Mouse (Mus musculus) liver, embryonic 15.5 days (tissue): ENCODE data around the gene Slco3a1. TPM values are rescaled to one million over a fixed set of nuclear protein-coding genes. Genes with fewer than 3 reads are reported as not detected.
A peak's percentile ranks its signal among the peaks of the same experiment; 100 is the strongest.

Experiments used
- ATAC-seq: fragments of 200-750 bp; cut with Nextera tagmentation; 2 replicates; pipeline ENCODE4 v1.8.0; 2017; ENCODE audit warnings: moderate number of reproducible peaks, mild to moderate bottlenecking, moderate library complexity; ENCODE audit not compliant: insufficient read depth
- H3K27ac ChIP-seq: fragments of 300-500 bp; sonication (generic); replicated peaks from 2 replicates; pipeline ENCODE4 v1.5.1; 2015; ENCODE audit warnings: mild to moderate bottlenecking, inconsistent platforms
- H3K27me3 ChIP-seq: fragments of 300-500 bp; sonication (generic); 2 replicates; pipeline ENCODE4 v1.6.1; 2015; ENCODE audit warnings: mild to moderate bottlenecking, inconsistent platforms
- H3K36me3 ChIP-seq: fragments of 300-500 bp; sonication (generic); replicated peaks from 2 replicates; pipeline ENCODE4 v1.6.1; 2015; ENCODE audit warnings: moderate library complexity, mild to moderate bottlenecking, inconsistent platforms
- H3K4me1 ChIP-seq: fragments of 300-500 bp; sonication (generic); replicated peaks from 2 replicates; pipeline ENCODE4 v1.6.1; 2015; ENCODE audit warnings: inconsistent platforms
- H3K4me2 ChIP-seq: fragments of 300-500 bp; sonication (generic); 2 replicates; pipeline ENCODE4 v1.6.1; 2015; ENCODE audit warnings: moderate library complexity, mild to moderate bottlenecking, inconsistent platforms
- H3K4me3 ChIP-seq: fragments of 300-500 bp; sonication (generic); replicated peaks from 2 replicates; pipeline ENCODE4 v1.5.1; 2015; ENCODE audit warnings: mild to moderate bottlenecking, inconsistent platforms
- H3K9ac ChIP-seq: fragments of 300-500 bp; sonication (generic); 2 replicates; pipeline ENCODE4 v1.6.1; 2015; ENCODE audit warnings: moderate library complexity, mild to moderate bottlenecking, inconsistent platforms
- H3K9me3 ChIP-seq: fragments of 300-500 bp; sonication (generic); replicated peaks from 2 replicates; pipeline ENCODE4 v1.6.1; 2016; ENCODE audit warnings: inconsistent platforms
- WGBS: fragments of 180-500 bp; shearing (Covaris S2); methylation state at CpG from one replicate; pipeline ENCODE4 v1.1.7; 2015; ENCODE audit warnings: mixed read lengths; ENCODE audit not compliant: insufficient replicate concordance; 5-methylcytosine and 5-hydroxymethylcytosine counted together
- polyA plus RNA-seq: library from polyadenylated mRNA; unstranded; fragments of >200 nt; fragmentation: Nextera tagmentation; extraction: Ambion mirVana; gene quantifications from 2 replicates; pipeline ENCODE4 v1.2.1, GENCODE M21; 2015

Slco3a1 gene
- polyA plus RNA-seq, result 1.2 and 1.3 TPM in 2 replicates

- peak; percentile 47 for ATAC-seq
- no peak within 1 kb of the TSS for H3K27ac ChIP-seq
- H3K9me3 ChIP-seq, result no peaks in the 10 kb centered on the region
- peak within 1 kb of the TSS; percentile 55 for H3K4me3 ChIP-seq
- H3K27me3 ChIP-seq, result peaks cover 51% of the 10 kb centered on the region
- H3K4me2 ChIP-seq, result peak within 1 kb of the TSS; percentile 73
- H3K9ac ChIP-seq, result no peak within 1 kb of the TSS; the same call in 1 of the 2 replicates
- no peaks in the 10 kb centered on the region for H3K36me3 ChIP-seq
- 1% methylated on average over 65 of the region's 66 CpGs for WGBS
- peaks cover 6% of the 10 kb centered on the region; the same call in 1 of the 2 replicates for H3K4me1 ChIP-seq
Observed at GRCm38 (mm10) chr7:74554608-74555311, at the start of gene Slco3a1. Gene Slco3a1 (minus strand): TSS chr7:74554780.

- no peak overlapping the region for H3K9ac ChIP-seq
- H3K4me3 ChIP-seq, result no peak overlapping the region
- H3K27me3 ChIP-seq, result no peaks in the 10 kb centered on the region
- ATAC-seq, result no peak
- no peaks in the 10 kb centered on the region for H3K36me3 ChIP-seq
- H3K9me3 ChIP-seq, result no peaks in the 10 kb centered on the region
- H3K27ac ChIP-seq, result no peak overlapping the region
- H3K4me2 ChIP-seq, result no peak overlapping the region
- 70% methylated on average over 5 of the region's 5 CpGs for WGBS
- no peaks in the 10 kb centered on the region for H3K4me1 ChIP-seq
Observed at GRCm38 (mm10) chr7:74600996-74601395, 46.4 kb upstream of the Slco3a1 start.

GRCm38 (mm10) chr7:74579411-74579810 is 24.8 kb upstream of the Slco3a1 start:
- H3K4me1 ChIP-seq, result no peaks in the 10 kb centered on the region
- no peak for ATAC-seq
- no peaks in the 10 kb centered on the region for H3K9me3 ChIP-seq
- H3K9ac ChIP-seq, result no peak overlapping the region
- H3K4me3 ChIP-seq, result no peak overlapping the region
- no peak overlapping the region for H3K4me2 ChIP-seq
- 68% methylated on average over 1 of the region's 1 CpGs for WGBS
- H3K36me3 ChIP-seq, result no peaks in the 10 kb centered on the region
- H3K27ac ChIP-seq, result no peak overlapping the region
- no peaks in the 10 kb centered on the region for H3K27me3 ChIP-seq

DNA sequence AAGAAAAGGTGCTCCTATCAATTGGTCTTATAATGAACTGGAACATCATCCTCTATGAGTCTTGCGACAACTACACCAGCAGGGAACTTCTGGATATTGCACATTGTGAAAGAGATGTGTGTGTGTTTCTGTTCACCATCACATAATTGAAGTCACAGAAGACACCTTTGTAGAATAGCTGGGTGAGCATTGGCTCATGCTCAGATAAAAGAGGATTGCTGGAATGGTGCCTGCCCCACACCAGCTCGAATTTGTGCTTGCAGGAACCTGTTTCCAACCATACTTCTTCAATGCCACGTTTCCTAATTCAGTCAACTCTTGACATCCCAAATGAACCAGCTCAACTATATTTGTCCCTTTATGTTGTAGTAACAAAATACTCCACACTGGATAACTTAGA is 21.1 kb upstream of the Slco3a1 start:
- Histone ChIP-seq H3K9ac (no peak overlapping the region), H3K27me3 (no peaks in the 10 kb centered on the region), H3K4me3 (no peak overlapping the region), H3K4me1 (no peaks in the 10 kb centered on the region), H3K36me3 (no peaks in the 10 kb centered on the region), H3K9me3 (no peaks in the 10 kb centered on the region), H3K4me2 (no peak overlapping the region), H3K27ac (no peak overlapping the region)
- 53% methylated on average over 3 of the region's 3 CpGs for WGBS
- no peak for ATAC-seq

GRCm38 (mm10) chr7:74555416-74555815 is 836 bp upstream of the Slco3a1 start:
- Histone ChIP-seq H3K4me1 (peaks cover 6% of the 10 kb centered on the region; the same call in 1 of the 2 replicates), H3K36me3 (no peaks in the 10 kb centered on the region), H3K4me3 (peak overlapping the region; percentile 55), H3K27me3 (peaks cover 51% of the 10 kb centered on the region), H3K9ac (no peak overlapping the region), H3K9me3 (no peaks in the 10 kb centered on the region), H3K4me2 (peak overlapping the region; percentile 73), H3K27ac (no peak overlapping the region)
- WGBS, result 11% methylated on average over 6 of the region's 6 CpGs
- no peak for ATAC-seq

DNA sequence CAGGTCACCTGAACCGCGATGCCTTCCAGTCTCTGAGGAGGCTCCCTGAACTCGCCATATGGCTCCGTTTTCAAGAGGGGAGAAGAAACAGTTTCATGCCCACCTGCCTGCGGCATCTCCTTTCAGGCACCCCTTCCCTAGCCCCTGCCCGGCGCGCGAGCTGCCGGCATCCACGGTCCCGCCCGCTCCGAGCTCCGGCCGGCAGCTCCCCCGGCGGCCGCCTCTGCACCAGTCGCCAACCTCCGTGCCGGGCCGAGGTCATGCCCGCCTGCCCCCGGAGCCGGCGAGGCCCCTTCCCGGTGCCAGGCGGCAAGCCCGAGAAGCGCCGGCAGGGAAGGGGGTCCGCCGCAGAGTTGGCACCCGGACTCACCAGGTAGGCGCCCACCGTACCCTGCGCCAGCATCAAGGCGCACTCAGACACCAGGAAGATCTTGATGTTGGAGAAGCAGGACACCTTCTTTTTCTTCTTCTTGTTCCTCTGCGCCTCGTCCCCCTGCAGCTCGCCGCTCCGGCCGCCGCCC is 479 bp downstream of the Slco3a1 start:
- H3K27me3 ChIP-seq, result peaks cover 51% of the 10 kb centered on the region
- H3K9ac ChIP-seq, result no peak overlapping the region
- H3K36me3 ChIP-seq, result no peaks in the 10 kb centered on the region
- peak overlapping the region; percentile 55 for H3K4me3 ChIP-seq
- WGBS, result under 1% methylated on average over 42 of the region's 46 CpGs
- peak overlapping the region; percentile 73 for H3K4me2 ChIP-seq
- H3K9me3 ChIP-seq, result no peaks in the 10 kb centered on the region
- no peak; the same call in 1 of the 2 replicates for ATAC-seq
- no peak overlapping the region for H3K27ac ChIP-seq
- H3K4me1 ChIP-seq, result peaks cover 6% of the 10 kb centered on the region; the same call in 1 of the 2 replicates

DNA sequence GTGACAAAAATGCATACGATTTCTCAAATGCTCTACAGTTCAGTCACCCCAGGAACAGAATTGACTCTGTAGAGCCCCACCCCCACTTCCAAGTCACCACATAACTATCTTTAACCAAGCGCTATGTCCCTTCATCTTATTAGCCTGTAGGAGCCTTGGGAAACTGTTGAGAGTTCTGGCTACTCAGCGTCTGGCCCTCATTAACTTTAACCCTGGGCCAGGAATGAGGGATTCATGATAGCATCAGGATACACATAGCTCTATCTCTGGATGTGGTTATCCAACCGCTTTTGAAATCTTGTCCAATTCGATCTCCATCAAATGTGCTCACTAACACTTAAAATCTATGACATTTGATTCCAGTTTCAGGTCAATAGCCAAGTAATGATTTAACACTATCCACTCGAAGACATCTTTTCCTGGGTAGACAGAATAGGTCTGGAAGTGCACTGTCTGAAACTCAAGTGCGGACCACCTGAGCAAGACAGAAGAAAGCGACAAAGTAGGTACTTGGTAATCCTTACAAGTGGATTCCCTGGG is 1.4 kb downstream of the Slco3a1 start:
- H3K4me2 ChIP-seq, result no peak overlapping the region
- 28% methylated on average over 8 of the region's 8 CpGs for WGBS
- peaks cover 6% of the 10 kb centered on the region; the same call in 1 of the 2 replicates for H3K4me1 ChIP-seq
- no peak for ATAC-seq
- no peak overlapping the region for H3K9ac ChIP-seq
- H3K27me3 ChIP-seq, result peaks cover 51% of the 10 kb centered on the region
- H3K36me3 ChIP-seq, result no peaks in the 10 kb centered on the region
- H3K9me3 ChIP-seq, result no peaks in the 10 kb centered on the region
- no peak overlapping the region for H3K27ac ChIP-seq
- peak overlapping the region; percentile 55; the same call in 1 of the 2 replicates for H3K4me3 ChIP-seq

DNA sequence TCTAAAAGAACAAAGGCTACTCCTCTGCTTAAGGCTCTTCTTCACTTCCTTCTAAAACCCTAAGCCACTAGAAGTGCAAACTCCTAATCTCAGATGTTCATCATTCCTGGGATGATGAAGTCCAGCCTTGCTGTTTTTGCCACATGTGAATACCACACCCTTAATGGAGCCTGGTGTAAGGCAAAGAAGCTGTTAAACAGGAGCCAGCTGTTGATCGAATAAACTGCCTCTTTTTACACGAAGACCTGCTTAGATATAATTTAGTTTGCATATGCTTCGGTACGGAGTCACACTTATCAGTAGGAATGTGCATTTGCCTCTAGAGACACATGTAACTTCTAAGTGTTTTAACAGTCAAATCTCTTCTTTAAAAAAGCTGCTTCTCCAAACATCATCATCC is 2.0 kb downstream of the Slco3a1 start:
- H3K27ac ChIP-seq, result no peak overlapping the region
- H3K9me3 ChIP-seq, result no peaks in the 10 kb centered on the region
- no peaks in the 10 kb centered on the region for H3K36me3 ChIP-seq
- H3K4me2 ChIP-seq, result no peak overlapping the region
- WGBS, result 24% methylated on average over 4 of the region's 4 CpGs
- ATAC-seq, result no peak
- H3K4me3 ChIP-seq, result no peak overlapping the region
- no peak overlapping the region for H3K9ac ChIP-seq
- peaks cover 51% of the 10 kb centered on the region for H3K27me3 ChIP-seq
- peaks cover 6% of the 10 kb centered on the region; the same call in 1 of the 2 replicates for H3K4me1 ChIP-seq

GRCm38 (mm10) chr7:74552000-74552358 is 2.6 kb downstream of the Slco3a1 start:
- no peak for ATAC-seq
- WGBS, result 17% methylated on average over 2 of the region's 2 CpGs
- Histone ChIP-seq H3K27me3 (peaks cover 51% of the 10 kb centered on the region), H3K27ac (no peak overlapping the region), H3K4me2 (no peak overlapping the region; the same call in 1 of the 2 replicates), H3K9ac (no peak overlapping the region), H3K4me1 (peaks cover 6% of the 10 kb centered on the region; the same call in 1 of the 2 replicates), H3K4me3 (no peak overlapping the region), H3K9me3 (no peaks in the 10 kb centered on the region), H3K36me3 (no peaks in the 10 kb centered on the region)

DNA sequence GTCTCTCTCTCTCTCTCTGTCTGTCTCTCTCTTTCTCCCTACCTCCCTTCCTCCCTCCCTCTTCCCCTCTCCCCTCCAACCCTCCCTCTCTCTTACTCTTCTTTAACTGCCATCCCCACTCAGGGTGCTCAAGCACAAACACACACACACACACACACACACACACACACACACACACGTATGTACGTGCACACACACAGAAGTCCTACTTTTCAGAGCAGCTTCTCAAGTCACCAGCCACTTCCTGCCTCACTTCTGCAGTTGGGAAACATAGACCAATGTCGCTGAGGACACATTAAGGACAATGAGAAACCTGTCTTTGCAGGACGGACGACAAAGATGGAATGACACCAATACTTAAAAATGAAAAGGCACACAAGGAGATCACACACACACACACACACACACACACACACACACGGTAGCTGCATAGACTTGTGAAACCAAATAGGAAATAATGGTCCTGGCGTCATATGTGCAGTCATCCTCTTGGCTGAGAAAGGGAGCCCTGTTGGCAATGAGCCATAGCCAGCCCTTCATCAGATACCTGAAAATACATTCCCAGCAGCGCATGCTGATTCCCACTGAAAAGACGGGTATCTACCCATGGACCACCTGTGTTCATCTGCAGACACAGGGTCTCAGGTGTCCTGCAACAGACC is 3.1 kb downstream of the Slco3a1 start:
- 34% methylated on average over 9 of the region's 9 CpGs for WGBS
- peaks cover 50% of the 10 kb centered on the region for H3K27me3 ChIP-seq
- H3K4me3 ChIP-seq, result no peak overlapping the region
- peaks cover 6% of the 10 kb centered on the region; the same call in 1 of the 2 replicates for H3K4me1 ChIP-seq
- no peaks in the 10 kb centered on the region for H3K36me3 ChIP-seq
- no peaks in the 10 kb centered on the region for H3K9me3 ChIP-seq
- H3K4me2 ChIP-seq, result no peak overlapping the region
- H3K9ac ChIP-seq, result no peak overlapping the region
- H3K27ac ChIP-seq, result no peak overlapping the region
- no peak for ATAC-seq

DNA sequence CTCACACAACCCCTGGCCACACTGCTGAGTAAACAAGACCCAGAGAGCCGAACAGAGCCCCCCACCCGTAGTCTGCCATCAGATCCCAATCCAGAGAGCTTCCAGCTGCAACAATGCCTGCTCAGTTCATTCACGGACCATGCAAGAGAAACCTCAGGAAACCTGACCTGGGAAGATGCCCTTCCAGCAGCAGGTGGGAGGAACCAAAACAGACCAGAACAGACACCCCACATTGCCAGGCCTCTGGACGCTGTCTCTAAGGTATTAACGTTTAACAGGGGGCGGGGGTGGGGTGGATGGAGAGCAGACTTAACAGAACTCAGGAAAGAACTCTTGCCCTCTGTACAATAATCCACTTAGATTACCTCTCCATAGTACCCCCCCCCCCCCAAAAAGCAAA is 4.9 kb downstream of the Slco3a1 start:
- Histone ChIP-seq H3K27ac (no peak overlapping the region), H3K4me2 (no peak overlapping the region), H3K36me3 (no peaks in the 10 kb centered on the region), H3K4me3 (no peak overlapping the region), H3K4me1 (peaks cover 6% of the 10 kb centered on the region; the same call in 1 of the 2 replicates), H3K27me3 (peaks cover 33% of the 10 kb centered on the region), H3K9me3 (no peaks in the 10 kb centered on the region), H3K9ac (no peak overlapping the region)
- ATAC-seq, result no peak
- 28% methylated on average over 6 of the region's 6 CpGs for WGBS
